In genomic region chr3:101437021-101437563, GRCm38 (mm10) we compare ENCODE assay signal across 23 mouse cellular contexts.
DNase-seq lines count a peak whose midpoint lies in the region; ATAC-seq and TF ChIP-seq lines count a peak whose summit lies in the region.
"Had no signal": no experiment of that assay in that cellular context is flagged by ENCODE, and none has a peak within 500 bp of the region (broad histone marks: within the 10 kb centered on the region; RNA-seq: fewer than 3 reads in every experiment).

No protein-coding gene starts in this region.

- H3K27me3 ChIP-seq in heart, embryonic 12.5 days (replicated peaks): no peaks in the 10 kb centered on the region
- no peaks in the 10 kb centered on the region for H3K27me3 ChIP-seq in kidney, embryonic 14.5 days (ENCODE audit: control insufficient read depth, insufficient read depth, low read length)
- H3K27me3 ChIP-seq in embryonic facial prominence, embryonic 14.5 days (replicated peaks; ENCODE audit: control insufficient read depth, insufficient read depth, low read length): no peaks in the 10 kb centered on the region
- H3K27me3 ChIP-seq in intestine, embryonic 15.5 days (replicated peaks): no peaks in the 10 kb centered on the region
- H3K27me3 ChIP-seq: embryonic facial prominence, embryonic 12.5 days; limb, embryonic 13.5 days; midbrain, embryonic 15.5 days had no signal

- peaks cover 64% of the 10 kb centered on the region for H3K36me3 ChIP-seq in heart, embryonic 12.5 days
- H3K36me3 ChIP-seq in kidney, embryonic 14.5 days (ENCODE audit: control insufficient read depth, insufficient read depth, low read length): peaks cover 15% of the 10 kb centered on the region; the same call in 1 of the 2 replicates
- H3K36me3 ChIP-seq in ES-E14 (ENCODE audit: control insufficient read depth, insufficient read depth, low read length, poor library complexity, severe bottlenecking): peaks cover 17% of the 10 kb centered on the region; the same call in 1 of the 2 replicates
- peaks cover 79% of the 10 kb centered on the region for H3K36me3 ChIP-seq in embryonic facial prominence, embryonic 14.5 days (ENCODE audit: control insufficient read depth, insufficient read depth, low read length)
- H3K36me3 ChIP-seq in intestine, embryonic 15.5 days: peaks cover 10% of the 10 kb centered on the region; the same call in 1 of the 2 replicates

- in situ Hi-C loops in ES-E14 (cut with MboI; ENCODE audit: low sequenced_read_pairs in 2 of 2, unreplicated experiment in 2 of 2): no loop called here

- H3K9ac ChIP-seq in heart, embryonic 12.5 days: no peak overlapping the region
- H3K9ac ChIP-seq in kidney, embryonic 14.5 days (ENCODE audit: low read depth, low read length): no peak overlapping the region
- H3K9ac ChIP-seq in ES-E14 (ENCODE audit: insufficient read depth, low read depth, low read length, poor library complexity, severe bottlenecking): no peak overlapping the region
- H3K9ac ChIP-seq in embryonic facial prominence, embryonic 14.5 days (ENCODE audit: low read depth, low read length): no peak overlapping the region
- no peak overlapping the region for H3K9ac ChIP-seq in intestine, embryonic 15.5 days
- H3K9ac ChIP-seq: embryonic facial prominence, embryonic 12.5 days; forebrain, postnatal 0 days; limb, embryonic 13.5 days; lung, embryonic 14.5 days; midbrain, embryonic 15.5 days had no signal

- no peak for ATAC-seq in heart, embryonic 12.5 days (ENCODE audit: insufficient number of reproducible peaks, low FRiP score)
- ATAC-seq in kidney, embryonic 14.5 days (ENCODE audit: low FRiP score, low TSS enrichment): 0 out of 2 replicates have a peak, but pooled peaks have one; percentile 56
- peak; percentile 46; the same call in 1 of the 2 replicates for ATAC-seq in embryonic facial prominence, embryonic 14.5 days (ENCODE audit: low read depth)
- no peak for ATAC-seq in intestine, embryonic 15.5 days
- ATAC-seq: forebrain, postnatal 0 days; hindbrain, postnatal 0 days; midbrain, embryonic 15.5 days had no signal

- H3K4me1 ChIP-seq in heart, embryonic 12.5 days (replicated peaks): peaks cover 58% of the 10 kb centered on the region
- 0 out of 2 replicates have a peak, but pooled peaks cover 6% of the 10 kb centered on the region for H3K4me1 ChIP-seq in kidney, embryonic 14.5 days (ENCODE audit: control insufficient read depth, insufficient read depth, low read length)
- H3K4me1 ChIP-seq in ES-E14 (ENCODE audit: control insufficient read depth in 2 of 2, insufficient read depth in 2 of 2, low read length in 2 of 2, poor library complexity in 1 of 2): peaks cover 17 to 23% of the 10 kb centered on the region in 2 experiments
- 0 out of 2 replicates have a peak, but pooled peaks cover 5% of the 10 kb centered on the region for H3K4me1 ChIP-seq in embryonic facial prominence, embryonic 14.5 days (ENCODE audit: control insufficient read depth, insufficient read depth, low read length)
- H3K4me1 ChIP-seq in intestine, embryonic 15.5 days (replicated peaks): no peaks in the 10 kb centered on the region
- H3K4me1 ChIP-seq: midbrain, embryonic 15.5 days had no signal

- H3K4me2 ChIP-seq in heart, embryonic 12.5 days: no peak overlapping the region
- H3K4me2 ChIP-seq in kidney, embryonic 14.5 days (replicated peaks; ENCODE audit: low read depth, low read length): no peak overlapping the region
- H3K4me2 ChIP-seq in embryonic facial prominence, embryonic 14.5 days (ENCODE audit: low read depth, low read length): no peak overlapping the region
- H3K4me2 ChIP-seq in intestine, embryonic 15.5 days (replicated peaks): no peak overlapping the region
- H3K4me2 ChIP-seq: embryonic facial prominence, embryonic 12.5 days; limb, embryonic 13.5 days; lung, embryonic 14.5 days; midbrain, embryonic 15.5 days had no signal

- 62% methylated on average over 12 of the region's 12 CpGs for WGBS in heart, embryonic 12.5 days
- 55% methylated on average over 12 of the region's 12 CpGs for WGBS in kidney, embryonic 14.5 days
- 63% methylated on average over 12 of the region's 12 CpGs for WGBS in embryonic facial prominence, embryonic 14.5 days
- 80% methylated on average over 12 of the region's 12 CpGs for WGBS in intestine, embryonic 15.5 days

- intact Hi-C loops in heart, postnatal 14 days (cut with DNase I): no loop called here

- no peak for DNase-seq in heart, postnatal 14 days
- DNase-seq in kidney, adult 8-10 months: no peak
- no peak for DNase-seq in ES-E14 (ENCODE audit: low read depth, low spot score)
- peak; percentile 36 for DNase-seq in embryonic facial prominence, embryonic 14.5 days (ENCODE audit: low spot score)
- no peak for DNase-seq in right cerebral cortex, postnatal 10 days (ENCODE audit: low spot score in 2 of 2)
- DNase-seq: adrenal gland, adult 2 months; cerebellum, adult 9-10 months; forebrain, postnatal 0 days; gastrocnemius, postnatal 36 days; kidney, adult 11 months; kidney, postnatal 4 days; lung, embryonic 14.5 days; lung, postnatal 36 days; right cerebral cortex, postnatal 4 days; thymus, adult 2 months had no signal

- H3K9me3 ChIP-seq in heart, embryonic 12.5 days (replicated peaks): no peaks in the 10 kb centered on the region
- no peaks in the 10 kb centered on the region for H3K9me3 ChIP-seq in kidney, embryonic 14.5 days (ENCODE audit: control insufficient read depth, low read length)
- H3K9me3 ChIP-seq in ES-E14 (ENCODE audit: control insufficient read depth, insufficient read depth, low read depth, low read length): no peaks in the 10 kb centered on the region
- H3K9me3 ChIP-seq in embryonic facial prominence, embryonic 14.5 days (ENCODE audit: control insufficient read depth, low read length): no peaks in the 10 kb centered on the region
- no peaks in the 10 kb centered on the region for H3K9me3 ChIP-seq in intestine, embryonic 15.5 days
- H3K9me3 ChIP-seq: embryonic facial prominence, embryonic 12.5 days; limb, embryonic 13.5 days; midbrain, embryonic 15.5 days had no signal

- H3K27ac ChIP-seq in heart, embryonic 12.5 days (ENCODE audit: poor library complexity, severe bottlenecking): peak overlapping the region; percentile 44; the same call in 1 of the 2 replicates
- H3K27ac ChIP-seq in kidney, embryonic 14.5 days (ENCODE audit: low read depth, low read length): no peak overlapping the region
- 0 out of 2 replicates have a peak overlapping the region, but pooled peaks have one; percentile 11 for H3K27ac ChIP-seq in ES-E14 (ENCODE audit: insufficient read depth, low read depth, low read length, poor library complexity, severe bottlenecking)
- no peak overlapping the region for H3K27ac ChIP-seq in embryonic facial prominence, embryonic 14.5 days (replicated peaks; ENCODE audit: low read depth, low read length)
- H3K27ac ChIP-seq in intestine, embryonic 15.5 days: no peak overlapping the region
- H3K27ac ChIP-seq: embryonic facial prominence, embryonic 12.5 days; hindbrain, postnatal 0 days; limb, embryonic 13.5 days; midbrain, embryonic 15.5 days had no signal

- no peak overlapping the region for H3K4me3 ChIP-seq in heart, embryonic 12.5 days
- no peak overlapping the region for H3K4me3 ChIP-seq in kidney, embryonic 14.5 days (ENCODE audit: low read length)
- H3K4me3 ChIP-seq in ES-E14 (ENCODE audit: insufficient read depth in 1 of 2, low read depth in 1 of 2, low read length in 2 of 2, poor library complexity in 1 of 2, severe bottlenecking in 1 of 2): no peak overlapping the region
- no peak overlapping the region for H3K4me3 ChIP-seq in embryonic facial prominence, embryonic 14.5 days (ENCODE audit: low read depth, low read length)
- H3K4me3 ChIP-seq in intestine, embryonic 15.5 days (replicated peaks): no peak overlapping the region
- H3K4me3 ChIP-seq: embryonic facial prominence, embryonic 12.5 days; limb, embryonic 13.5 days; midbrain, embryonic 15.5 days; myocyte had no signal

TF ChIP-seq in ES-E14, 5 proteins besides CTCF, POLR2A, EP300 and RAD21:
- TF ChIP-seq MAFK (IDR thresholded peaks at IDR 0.05; ENCODE audit: insufficient read depth, low read depth, low read length) (no peak), HCFC1 (IDR thresholded peaks at IDR 0.05; ENCODE audit: borderline replicate concordance, insufficient read depth, low read length) (no peak), CHD2 (IDR thresholded peaks at IDR 0.05; ENCODE audit: low read depth, low read length) (no peak), ZNF384 (IDR thresholded peaks at IDR 0.05; ENCODE audit: low read depth, low read length) (no peak), ZC3H11A (IDR thresholded peaks at IDR 0.05; ENCODE audit: borderline replicate concordance, low read depth, low read length) (no peak)

Comparison
In these comparisons a context has a peak if more than half of its experiments do, and no peak if none do; other contexts are left out.
1. ATAC-seq: peak in kidney, embryonic 14.5 days (single experiment) and embryonic facial prominence, embryonic 14.5 days (single experiment); none in heart, embryonic 12.5 days (single experiment) and intestine, embryonic 15.5 days (single experiment).
2. H3K27ac ChIP-seq: peak in heart, embryonic 12.5 days (single experiment) and ES-E14 (single experiment); none in kidney, embryonic 14.5 days (single experiment), embryonic facial prominence, embryonic 14.5 days (single experiment) and intestine, embryonic 15.5 days (single experiment).